Mouse (Mus musculus): ENCODE data around the gene Phactr3. TPM values are rescaled to one million over a fixed set of nuclear protein-coding genes. Genes with fewer than 3 reads are reported as not detected.
"Not testable (repeated sequence)": the region's sequence is repeated elsewhere in the genome, so short reads cannot be mapped to it uniquely, and the experiment has no call there.

Gene Phactr3
- polyA plus RNA-seq (2012): not detected in 2 replicates

GRCm38 (mm10) chr2:178118801-178119560 is at the start of gene Phactr3:
Phactr3 (plus strand) TSS chr2:178118975.
- no peak for TF ChIP-seq GATA1 (IDR thresholded peaks at IDR 0.05; ENCODE audit: low read length)

GRCm38 (mm10) chr2:178078166-178078717 is 40.5 kb upstream of the Phactr3 start, which contains the start of gene Zfp931:
Zfp931 (minus strand) TSS chr2:178078476.
- not testable (repeated sequence) for TF ChIP-seq GATA1 (IDR thresholded peaks at IDR 0.05; ENCODE audit: low read length)

GRCm38 (mm10) chr2:178089586-178089985 is 29.2 kb upstream of the Phactr3 start:
- TF ChIP-seq GATA1 (IDR thresholded peaks at IDR 0.05; ENCODE audit: low read length): no peak

GRCm38 (mm10) chr2:178098021-178098420 is 20.8 kb upstream of the Phactr3 start:
- no peak for TF ChIP-seq GATA1 (IDR thresholded peaks at IDR 0.05; ENCODE audit: low read length)

GRCm38 (mm10) chr2:178101957-178102356 is 16.8 kb upstream of the Phactr3 start:
- TF ChIP-seq GATA1 (IDR thresholded peaks at IDR 0.05; ENCODE audit: low read length): no peak

- no peak for TF ChIP-seq GATA1 (IDR thresholded peaks at IDR 0.05; ENCODE audit: low read length)
Observed at GRCm38 (mm10) chr2:178117946-178118345, 829 bp upstream of the Phactr3 start.

GRCm38 (mm10) chr2:178119561-178120355 is 983 bp downstream of the Phactr3 start:
- TF ChIP-seq GATA1 (IDR thresholded peaks at IDR 0.05; ENCODE audit: low read length): no peak

GRCm38 (mm10) chr2:178120356-178120645 is 1.5 kb downstream of the Phactr3 start:
- TF ChIP-seq GATA1 (IDR thresholded peaks at IDR 0.05; ENCODE audit: low read length): no peak

- TF ChIP-seq GATA1 (IDR thresholded peaks at IDR 0.05; ENCODE audit: low read length): no peak
Observed at GRCm38 (mm10) chr2:178120651-178121374, 2.0 kb downstream of the Phactr3 start.

- no peak for TF ChIP-seq GATA1 (IDR thresholded peaks at IDR 0.05; ENCODE audit: low read length)
Observed at GRCm38 (mm10) chr2:178121375-178121688, 2.6 kb downstream of the Phactr3 start.

- no peak for TF ChIP-seq GATA1 (IDR thresholded peaks at IDR 0.05; ENCODE audit: low read length)
Observed at GRCm38 (mm10) chr2:178121946-178122665, 3.3 kb downstream of the Phactr3 start.

GRCm38 (mm10) chr2:178123466-178123865 is 4.7 kb downstream of the Phactr3 start:
- TF ChIP-seq GATA1 (IDR thresholded peaks at IDR 0.05; ENCODE audit: low read length): no peak

- no peak for TF ChIP-seq GATA1 (IDR thresholded peaks at IDR 0.05; ENCODE audit: low read length)
Observed at GRCm38 (mm10) chr2:178125427-178125826, 6.7 kb downstream of the Phactr3 start.

GRCm38 (mm10) chr2:178126041-178126820 is 7.5 kb downstream of the Phactr3 start:
- no peak for TF ChIP-seq GATA1 (IDR thresholded peaks at IDR 0.05; ENCODE audit: low read length)
